Mouse (Mus musculus) heart, embryonic 14.5 days (tissue): Measurements from ENCODE around the gene 6030498E09Rik. TPM values are rescaled to one million over a fixed set of nuclear protein-coding genes. Genes with fewer than 3 reads are reported as not detected.
A peak's percentile ranks its signal among the peaks of the same experiment; 100 is the strongest.

Experiments
- ATAC-seq: fragments of 200-750 bp; cut with Nextera tagmentation; 2 replicates; pipeline ENCODE4 v1.8.0; 2017; ENCODE audit warnings: low read depth, moderate TSS enrichment; ENCODE audit not compliant: insufficient number of reproducible peaks, insufficient read depth, low FRiP score
- H3K27ac ChIP-seq, 2 experiments: fragments of 200-500 bp in 1 of 2; fragments of 300-500 bp in 1 of 2; sonication (generic) in 1 of 2; replicated peaks in 1 of 2; 2 replicates each; pipeline ENCODE4 v1.5.1; 2012 to 2014; ENCODE audit warnings: low read depth in 2 of 2, low read length in 2 of 2, control low read depth in 1 of 2, mild to moderate bottlenecking in 1 of 2, mixed read lengths in 1 of 2; ENCODE audit not compliant: control insufficient read depth in 1 of 2, insufficient read depth in 1 of 2
- H3K27me3 ChIP-seq: fragments of 300-500 bp; sonication (generic); 2 replicates; pipeline ENCODE4 v1.6.1; 2014; ENCODE audit warnings: mild to moderate bottlenecking, low read length, control low read depth; ENCODE audit not compliant: control insufficient read depth, insufficient read depth
- H3K36me3 ChIP-seq: fragments of 300-500 bp; sonication (generic); 2 replicates; pipeline ENCODE4 v1.6.1; 2014; ENCODE audit warnings: mild to moderate bottlenecking, control low read depth, low read length, mixed read lengths; ENCODE audit not compliant: control insufficient read depth, insufficient read depth
- H3K4me1 ChIP-seq, 2 experiments: fragments of 200-500 bp in 1 of 2; fragments of 300-500 bp in 1 of 2; sonication (generic) in 1 of 2; 2 replicates each; pipeline ENCODE4 v1.6.1; 2012 to 2014; ENCODE audit warnings: low read length in 2 of 2, control low read depth in 1 of 2, mixed read lengths in 1 of 2; ENCODE audit not compliant: control insufficient read depth in 2 of 2, insufficient read depth in 2 of 2
- H3K4me2 ChIP-seq: fragments of 300-500 bp; sonication (generic); 2 replicates; pipeline ENCODE4 v1.6.1; 2014; ENCODE audit warnings: mild to moderate bottlenecking, low read length
- H3K4me3 ChIP-seq, 2 experiments: fragments of 200-500 bp in 1 of 2; fragments of 300-500 bp in 1 of 2; sonication (generic) in 1 of 2; 2 replicates each; pipeline ENCODE4 v1.5.1; 2012 to 2014; ENCODE audit warnings: low read length in 2 of 2, mild to moderate bottlenecking in 2 of 2, control low read depth in 1 of 2, low read depth in 1 of 2, moderate library complexity in 1 of 2; ENCODE audit not compliant: control insufficient read depth in 1 of 2, insufficient read depth in 1 of 2
- H3K9ac ChIP-seq: fragments of 300-500 bp; sonication (generic); 2 replicates; pipeline ENCODE4 v1.6.1; 2014; ENCODE audit warnings: mild to moderate bottlenecking, low read length
- H3K9me3 ChIP-seq: fragments of 300-500 bp; sonication (generic); 2 replicates; pipeline ENCODE4 v1.6.1; 2016; ENCODE audit warnings: low read length, control low read depth; ENCODE audit not compliant: control insufficient read depth
- WGBS: fragments of 180-500 bp; shearing (Covaris S2); extraction: QIAGEN DNeasy Blood & Tissue Kit; methylation state at CpG from one replicate; pipeline ENCODE4 v1.1.7; 2014; 5-methylcytosine and 5-hydroxymethylcytosine counted together
- polyA plus RNA-seq: library from polyadenylated mRNA; unstranded; fragments of >200 nt; fragmentation: Nextera tagmentation; extraction: Ambion mirVana; gene quantifications from 2 replicates; pipeline ENCODE4 v1.2.1, GENCODE M21; 2014

The 6030498E09Rik gene
- polyA plus RNA-seq = 1.9 and 2.4 TPM in 2 replicates

GRCm38 (mm10) chrX:38772478-38772877, at the start of gene 6030498E09Rik:
6030498E09Rik (plus strand) TSS chrX:38772671.
- Histone ChIP-seq H3K4me1 (no peaks in the 10 kb centered on the region), H3K9ac (no peak within 1 kb of the TSS; the same call in 1 of the 2 replicates), H3K4me3 (peak within 1 kb of the TSS in 1 of 2 experiments; percentile 3; a peak in 2 of 4 replicates), H3K27ac (peak within 1 kb of the TSS; percentile 20 to 57; a peak in 3 of 4 replicates), H3K27me3 (no peaks in the 10 kb centered on the region), H3K4me2 (peak within 1 kb of the TSS; percentile 50), H3K36me3 (no peaks in the 10 kb centered on the region), H3K9me3 (no peaks in the 10 kb centered on the region)
- peak; percentile 39 for ATAC-seq
- whole genome bisulfite sequencing = 28% methylated on average over 9 of the region's 9 CpGs

- 50% methylated on average over 5 of the region's 5 CpGs for WGBS
- no peak for ATAC-seq
- Histone ChIP-seq H3K9ac (no peak overlapping the region), H3K4me3 (no peak overlapping the region), H3K36me3 (no peaks in the 10 kb centered on the region), H3K27me3 (no peaks in the 10 kb centered on the region), H3K4me2 (no peak overlapping the region), H3K4me1 (no peaks in the 10 kb centered on the region), H3K27ac (no peak overlapping the region), H3K9me3 (no peaks in the 10 kb centered on the region)
These were observed 42.4 kb upstream of the 6030498E09Rik start for GRCm38 (mm10) chrX:38730081-38730480.

- 53% methylated on average over 2 of the region's 2 CpGs for WGBS
- no peak for ATAC-seq
These were observed 41.8 kb upstream of the 6030498E09Rik start for GRCm38 (mm10) chrX:38730639-38731038.

GRCm38 (mm10) chrX:38733683-38734082, 38.8 kb upstream of the 6030498E09Rik start:
- Histone ChIP-seq H3K9ac (no peak overlapping the region), H3K4me2 (no peak overlapping the region), H3K4me1 (no peaks in the 10 kb centered on the region), H3K9me3 (no peaks in the 10 kb centered on the region), H3K4me3 (no peak overlapping the region), H3K27ac (no peak overlapping the region), H3K36me3 (no peaks in the 10 kb centered on the region), H3K27me3 (no peaks in the 10 kb centered on the region)
- 91% methylated on average over 5 of the region's 5 CpGs for WGBS
- no peak for ATAC-seq

More at GRCm38 (mm10) chrX:38730639-38731038, 41.8 kb upstream of the 6030498E09Rik start:
- H3K36me3 ChIP-seq = no peaks in the 10 kb centered on the region
- no peaks in the 10 kb centered on the region for H3K4me1 ChIP-seq
- H3K27me3 ChIP-seq = no peaks in the 10 kb centered on the region
- no peaks in the 10 kb centered on the region for H3K9me3 ChIP-seq
- no peak overlapping the region for H3K27ac ChIP-seq
- H3K4me3 ChIP-seq = no peak overlapping the region
- no peak overlapping the region for H3K9ac ChIP-seq
- H3K4me2 ChIP-seq = no peak overlapping the region

GRCm38 (mm10) chrX:38734916-38735880, 37.3 kb upstream of the 6030498E09Rik start:
- Histone ChIP-seq H3K9me3 (no peaks in the 10 kb centered on the region), H3K4me2 (no peak overlapping the region), H3K4me3 (no peak overlapping the region), H3K9ac (no peak overlapping the region), H3K4me1 (no peaks in the 10 kb centered on the region), H3K27ac (peak overlapping the region; percentile 21 to 24; a peak in 2 of 4 replicates), H3K27me3 (no peaks in the 10 kb centered on the region), H3K36me3 (no peaks in the 10 kb centered on the region)
- WGBS = 54% methylated on average over 13 of the region's 13 CpGs
- ATAC-seq = no peak

- Histone ChIP-seq H3K27me3 (no peaks in the 10 kb centered on the region), H3K4me3 (no peak overlapping the region), H3K4me1 (no peaks in the 10 kb centered on the region), H3K4me2 (no peak overlapping the region), H3K9me3 (no peaks in the 10 kb centered on the region), H3K27ac (no peak overlapping the region), H3K9ac (no peak overlapping the region), H3K36me3 (no peaks in the 10 kb centered on the region)
- ATAC-seq = no peak
- WGBS = 74% methylated on average over 2 of the region's 2 CpGs
These were observed 1.0 kb upstream of the 6030498E09Rik start for GRCm38 (mm10) chrX:38771453-38771852.

GRCm38 (mm10) chrX:38771886-38772285, 585 bp upstream of the 6030498E09Rik start:
- no peak for ATAC-seq
- 25% methylated on average over 3 of the region's 3 CpGs for WGBS

More at GRCm38 (mm10) chrX:38771886-38772285, 585 bp upstream of the 6030498E09Rik start:
- Histone ChIP-seq H3K27ac (no peak overlapping the region), H3K36me3 (no peaks in the 10 kb centered on the region), H3K4me1 (no peaks in the 10 kb centered on the region), H3K4me2 (peak overlapping the region; percentile 50), H3K9ac (no peak overlapping the region), H3K4me3 (no peak overlapping the region), H3K9me3 (no peaks in the 10 kb centered on the region), H3K27me3 (no peaks in the 10 kb centered on the region)
